Mouse (Mus musculus) gastrocnemius, adult 2 months (tissue): ENCODE data around the gene Sytl2. TPM values are rescaled to one million over a fixed set of nuclear protein-coding genes. Genes with fewer than 3 reads are reported as not detected.
A peak's percentile ranks its signal among the peaks of the same experiment; 100 is the strongest.

Experiments
- DNase-seq: peaks from one replicate; pipeline ENCODE4 v3.0.0; 2022
- H3K27ac ChIP-seq: fragments of 200-600 bp; 2 replicates; pipeline ENCODE4 v1.8.1; 2022; ENCODE audit warnings: mild to moderate bottlenecking
- H3K4me3 ChIP-seq: fragments of 200-600 bp; 2 replicates; pipeline ENCODE4 v1.8.1; 2022; ENCODE audit warnings: mild to moderate bottlenecking, moderate library complexity
- CTCF ChIP-seq: fragments of 200-600 bp; IDR thresholded peaks from 2 replicates; pipeline ENCODE4 v1.8.1; 2022; ENCODE audit warnings: antibody characterized with exemption, mild to moderate bottlenecking, moderate library complexity
- intact Hi-C: fragments of 180-260 bp; cut with DNase I; formaldehyde crosslinking; loops from one replicate; pipeline ENCODE4 v1.15.1; 2025
- long read RNA-seq, 2 experiments: library from polyadenylated mRNA; stranded (forward); transcript quantifications; one replicate each; pipeline ENCODE4 v2.0.0; 2021
- total RNA-seq, 2 experiments: library from RNA; stranded (reverse); gene quantifications; 2 replicates each; pipeline ENCODE4 v1.2.3; 2021

Gene Sytl2
- 1 to 10 TPM; 3.3 to 3.7 TPM for total RNA-seq
- long read RNA-seq, experiment 1, partial matches to known transcripts, result 0 of 2 reads
- long read RNA-seq, experiment 1, other reads (novel, unspliced or antisense), result 0 of 2 reads
- long read RNA-seq, experiment 2, partial matches to known transcripts, result 1 of 3 reads
- long read RNA-seq, experiment 2, other reads (novel, unspliced or antisense), result 1 of 3 reads

- DNase-seq, result peak; percentile 80
- H3K27ac ChIP-seq, result peak within 1 kb of the TSS; percentile 52
- peak within 1 kb of the TSS; percentile 78 for H3K4me3 ChIP-seq
- intact Hi-C loops, result loop anchor here (5.0 kb wide), 1 partner anchor 105 kb away; no protein-coding TSS in a partner anchor
- peak; percentile 5; the same call in 1 of the 2 replicates for TF ChIP-seq CTCF
Observed at GRCm38 (mm10) chr7:90301942-90302646, at the start of gene Sytl2. Gene Sytl2 (plus strand): TSS chr7:90302252.

GRCm38 (mm10) chr7:90252946-90253345, 49.1 kb upstream of the Sytl2 start:
- Histone ChIP-seq H3K4me3 (no peak overlapping the region), H3K27ac (no peak overlapping the region)
- intact Hi-C loops, result no loop called here
- peak; percentile 39; the same call in 1 of the 2 replicates for TF ChIP-seq CTCF
- DNase-seq, result no peak

GRCm38 (mm10) chr7:90258701-90259100, 43.4 kb upstream of the Sytl2 start:
- no peak overlapping the region for H3K4me3 ChIP-seq
- peak overlapping the region; percentile 54 for H3K27ac ChIP-seq
- DNase-seq, result no peak
- intact Hi-C loops, result no loop called here
- TF ChIP-seq CTCF, result no peak

GRCm38 (mm10) chr7:90259899-90260298, 42.2 kb upstream of the Sytl2 start:
- intact Hi-C loops, result loop anchor here (10.0 kb wide), 1 partner anchor 115 kb away; no protein-coding TSS in a partner anchor
- no peak for DNase-seq
- TF ChIP-seq CTCF, result no peak
- Histone ChIP-seq H3K4me3 (no peak overlapping the region), H3K27ac (no peak overlapping the region)

- DNase-seq, result no peak
- no peak overlapping the region for H3K27ac ChIP-seq
- no peak for TF ChIP-seq CTCF
- no peak overlapping the region for H3K4me3 ChIP-seq
- intact Hi-C loops, result loop anchor here (10.0 kb wide), 1 partner anchor 117 kb away; no protein-coding TSS in a partner anchor
Observed at GRCm38 (mm10) chr7:90261902-90262599, 40.0 kb upstream of the Sytl2 start.

- intact Hi-C loops, result loop anchor here (1.0 to 10.0 kb wide), 3 partner anchors 121 to 267 kb away; no protein-coding TSS in a partner anchor
- peak within 1 kb of the TSS; percentile 50 for H3K27ac ChIP-seq
- TF ChIP-seq CTCF, result peak; percentile 99
- DNase-seq, result peak; percentile 86
- peak within 1 kb of the TSS; percentile 62 for H3K4me3 ChIP-seq
Observed at GRCm38 (mm10) chr7:90265289-90265970, 36.6 kb upstream of the Sytl2 start, which contains the start of gene Ccdc83. Gene Ccdc83 (minus strand): TSS chr7:90265777.

- H3K4me3 ChIP-seq, result no peak overlapping the region
- TF ChIP-seq CTCF, result no peak
- H3K27ac ChIP-seq, result no peak overlapping the region
- intact Hi-C loops, result no loop called here
- no peak for DNase-seq
Observed at GRCm38 (mm10) chr7:90270141-90270540, 31.9 kb upstream of the Sytl2 start.

GRCm38 (mm10) chr7:90274561-90275100, 27.4 kb upstream of the Sytl2 start:
- DNase-seq, result peak; percentile 60
- peak overlapping the region; percentile 55 for H3K27ac ChIP-seq
- peak overlapping the region; percentile 50 for H3K4me3 ChIP-seq
- intact Hi-C loops, result no loop called here
- no peak for TF ChIP-seq CTCF

GRCm38 (mm10) chr7:90277246-90277645, 24.8 kb upstream of the Sytl2 start:
- TF ChIP-seq CTCF, result no peak
- H3K4me3 ChIP-seq, result no peak overlapping the region
- no peak for DNase-seq
- H3K27ac ChIP-seq, result peak overlapping the region; percentile 51
- intact Hi-C loops, result no loop called here

- Histone ChIP-seq H3K27ac (peak overlapping the region; percentile 51), H3K4me3 (no peak overlapping the region)
- no peak for TF ChIP-seq CTCF
- intact Hi-C loops, result no loop called here
- DNase-seq, result peak; percentile 42
Observed at GRCm38 (mm10) chr7:90277769-90278168, 24.3 kb upstream of the Sytl2 start.

- intact Hi-C loops, result no loop called here
- no peak for DNase-seq
- no peak for TF ChIP-seq CTCF
- no peak overlapping the region for H3K27ac ChIP-seq
- H3K4me3 ChIP-seq, result no peak overlapping the region
Observed at GRCm38 (mm10) chr7:90279136-90279535, 22.9 kb upstream of the Sytl2 start.
